Mouse (Mus musculus): ENCODE measurements around the gene Rnf20.

DNA sequence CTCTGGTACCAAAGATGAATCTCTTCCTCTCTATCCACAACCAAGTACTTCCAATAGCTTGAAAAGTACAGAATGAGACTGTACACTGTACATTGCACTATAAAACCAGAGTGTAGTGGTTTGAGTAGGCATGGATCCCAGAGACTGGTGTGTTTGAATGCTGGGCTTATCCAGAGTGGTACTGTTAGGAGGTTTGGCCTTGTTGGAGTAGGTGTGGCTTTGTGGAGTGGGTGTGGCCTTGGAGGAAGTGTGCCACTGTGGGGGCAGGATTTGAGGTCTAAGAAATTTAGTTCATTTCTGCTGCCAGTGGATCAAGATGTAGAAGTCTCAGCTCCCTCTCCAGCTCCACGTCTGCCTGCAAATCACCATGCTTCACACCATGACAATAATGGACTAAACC lies 26.3 kb upstream of the Rnf20 start:
- TF ChIP-seq CEBPB (IDR thresholded peaks at IDR 0.05; ENCODE audit: insufficient read depth, poor library complexity, severe bottlenecking) (no peak), TCF12 (IDR thresholded peaks at IDR 0.05; ENCODE audit: insufficient read depth, poor library complexity, severe bottlenecking) (no peak), POLR2A (IDR thresholded peaks at IDR 0.05; ENCODE audit: insufficient read length, low read depth) (no peak), POLR2AphosphoS2 (IDR thresholded peaks at IDR 0.05; ENCODE audit: insufficient read length, low read depth) (no peak)
